Mouse (Mus musculus): ENCODE measurements around the gene Slfn8.

- no peak for TF ChIP-seq POLR2A (IDR thresholded peaks at IDR 0.05; ENCODE audit: insufficient read depth, low read length)
- no peak for TF ChIP-seq CTCF (IDR thresholded peaks at IDR 0.05; ENCODE audit: low read depth, low read length)
- no peak for TF ChIP-seq EP300 (IDR thresholded peaks at IDR 0.05; ENCODE audit: insufficient read depth, low read depth, low read length)
These were observed 46.3 kb upstream of the Slfn8 start for GRCm38 (mm10) chr11:83066640-83067531.
